8 mouse cellular contexts compared by ENCODE assay signal in the genomic region with DNA sequence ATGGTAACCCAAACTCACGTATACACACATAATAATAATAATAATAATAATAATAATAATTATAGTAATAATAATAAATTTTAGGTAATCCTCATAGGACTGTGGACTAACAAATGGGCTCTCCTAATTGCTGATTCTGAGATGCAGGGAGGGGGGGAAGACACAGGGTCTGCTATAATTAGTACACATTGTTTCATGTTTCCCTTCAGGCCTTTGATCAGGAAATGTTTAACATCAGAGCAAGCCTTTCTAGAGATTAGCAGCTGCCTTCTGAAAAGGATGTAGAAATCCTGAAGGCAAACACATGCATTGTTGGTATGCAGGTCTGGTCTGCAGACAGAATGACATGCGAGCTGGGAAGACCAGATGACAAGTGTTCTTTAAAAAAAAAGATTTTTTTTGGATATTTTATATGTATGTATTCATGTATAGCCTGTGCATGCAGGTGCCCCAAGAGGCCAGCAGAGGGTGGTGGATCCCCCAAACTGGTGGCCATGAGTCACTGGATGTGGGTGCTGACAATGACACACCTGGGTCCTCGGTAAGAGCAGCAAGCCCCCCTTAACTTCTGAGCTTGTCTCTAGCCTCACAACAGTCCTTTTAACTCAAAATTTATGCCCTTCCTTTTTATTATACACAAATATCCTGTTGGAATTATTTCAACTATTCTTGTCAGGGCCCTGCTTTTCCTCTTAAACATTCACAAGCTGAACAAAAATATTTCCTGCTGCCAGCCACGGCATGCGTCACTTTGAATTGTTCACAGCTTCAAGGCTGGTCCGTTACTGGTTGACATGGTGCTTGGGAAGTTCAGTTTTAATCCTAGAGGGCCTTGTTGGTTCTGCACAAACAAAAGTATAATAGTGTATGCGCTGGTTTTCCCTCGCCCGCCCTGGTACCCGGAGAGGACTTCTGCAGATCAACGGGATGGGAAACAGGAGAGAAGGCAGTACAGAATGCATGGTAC.
DNase-seq lines count a peak whose midpoint lies in the region; ATAC-seq and TF ChIP-seq lines count a peak whose summit lies in the region.

No protein-coding gene starts in this region.

- peak; percentile 40; the same call in 1 of the 2 replicates for ATAC-seq in heart, embryonic 15.5 days (replicated peaks; ENCODE audit: insufficient number of reproducible peaks, insufficient read depth, low FRiP score, low read depth)
- ATAC-seq in intestine, embryonic 14.5 days (replicated peaks; ENCODE audit: low FRiP score, low TSS enrichment, low read depth), result no peak; the same call in 1 of the 2 replicates
- ATAC-seq in frontal cortex, adult (ENCODE audit: low TSS enrichment), result no peak

- H3K4me3 ChIP-seq in heart, embryonic 15.5 days, result no peak overlapping the region
- H3K4me3 ChIP-seq in MEL (ENCODE audit: control insufficient read depth in 1 of 2, insufficient read depth in 1 of 2, low read depth in 2 of 2, low read length in 2 of 2), result no peak overlapping the region
- no peak overlapping the region for H3K4me3 ChIP-seq in intestine, embryonic 14.5 days (ENCODE audit: low read depth, low read length)

- H3K79me2 ChIP-seq in MEL (ENCODE audit: control insufficient read depth, insufficient read depth, low read length, poor library complexity), result no peaks in the 10 kb centered on the region

- TF ChIP-seq RAD21 in MEL (IDR thresholded peaks at IDR 0.05; ENCODE audit: low read depth, low read length), result peak; percentile 9

- DNase-seq in heart, postnatal 4 days, result no peak
- no peak for DNase-seq in MEL (ENCODE audit: low read depth, low spot score)
- DNase-seq in intestine, embryonic 14.5 days (ENCODE audit: low spot score), result no peak
- peak; percentile 40 to 74 for DNase-seq in lung, postnatal 4 days
- no peak for DNase-seq in urinary bladder, postnatal 14 days (ENCODE audit: low spot score)
- DNase-seq in layer of hippocampus, adult 11-12 months (ENCODE audit: low spot score), result no peak

- no peaks in the 10 kb centered on the region for H3K9me3 ChIP-seq in heart, embryonic 15.5 days (replicated peaks)
- H3K9me3 ChIP-seq in MEL (replicated peaks; ENCODE audit: insufficient read depth, low read length), result no peaks in the 10 kb centered on the region
- no peaks in the 10 kb centered on the region for H3K9me3 ChIP-seq in intestine, embryonic 14.5 days (ENCODE audit: control insufficient read depth, low read length)

- peak in 2 of 3 experiments; percentile 33 to 45; a peak in 4 of 6 replicates for TF ChIP-seq CTCF in MEL (IDR thresholded peaks at IDR 0.05 in 2 of 3, conservative IDR thresholded peaks at IDR 0.05 in 1 of 3; ENCODE audit: control insufficient read depth in 1 of 3, insufficient read depth in 1 of 3, low read depth in 2 of 3, low read length in 3 of 3, poor library complexity in 1 of 3, severe bottlenecking in 1 of 3)

- H3K4me2 ChIP-seq in heart, embryonic 15.5 days, result no peak overlapping the region
- no peak overlapping the region for H3K4me2 ChIP-seq in intestine, embryonic 14.5 days (ENCODE audit: low read length)

- 57% methylated on average over 11 of the region's 11 CpGs for WGBS in heart, embryonic 15.5 days
- WGBS in intestine, embryonic 14.5 days, result 61% methylated on average over 11 of the region's 11 CpGs

- H3K27me3 ChIP-seq in heart, embryonic 15.5 days, result no peaks in the 10 kb centered on the region
- H3K27me3 ChIP-seq in MEL (ENCODE audit: control insufficient read depth in 1 of 2, insufficient read depth in 2 of 2, low read length in 2 of 2), result peaks cover 0 to 1% of the 10 kb centered on the region in 2 experiments; a peak in 3 of 4 replicates
- no peaks in the 10 kb centered on the region for H3K27me3 ChIP-seq in intestine, embryonic 14.5 days (replicated peaks; ENCODE audit: control insufficient read depth, insufficient read depth, low read length)

- peak overlapping the region; percentile 72 for H3K27ac ChIP-seq in heart, embryonic 15.5 days
- no peak overlapping the region for H3K27ac ChIP-seq in MEL (ENCODE audit: control insufficient read depth, low read depth, low read length)
- peak overlapping the region; percentile 30; the same call in 1 of the 2 replicates for H3K27ac ChIP-seq in intestine, embryonic 14.5 days (ENCODE audit: low read depth)

- TF ChIP-seq EP300 in MEL (IDR thresholded peaks at IDR 0.05; ENCODE audit: low read depth in 1 of 2, low read length in 2 of 2), result no peak

- H3K9ac ChIP-seq in heart, embryonic 15.5 days, result no peak overlapping the region
- H3K9ac ChIP-seq in MEL (ENCODE audit: control insufficient read depth, low read depth, low read length, poor library complexity, severe bottlenecking), result no peak overlapping the region
- H3K9ac ChIP-seq in intestine, embryonic 14.5 days (ENCODE audit: low read length), result no peak overlapping the region

- TF ChIP-seq POLR2A in MEL (IDR thresholded peaks at IDR 0.05; ENCODE audit: control insufficient read depth in 1 of 2, insufficient read depth in 1 of 2, low read depth in 1 of 2, low read length in 2 of 2, poor library complexity in 1 of 2), result no peak

- H3K36me3 ChIP-seq in heart, embryonic 15.5 days, result no peaks in the 10 kb centered on the region
- H3K36me3 ChIP-seq in MEL (ENCODE audit: control insufficient read depth in 1 of 2, insufficient read depth in 2 of 2, low read length in 2 of 2), result no peaks in the 10 kb centered on the region
- no peaks in the 10 kb centered on the region for H3K36me3 ChIP-seq in intestine, embryonic 14.5 days (ENCODE audit: control insufficient read depth, insufficient read depth, low read length)

- peaks cover 26% of the 10 kb centered on the region for H3K4me1 ChIP-seq in heart, embryonic 15.5 days (replicated peaks)
- no peaks in the 10 kb centered on the region for H3K4me1 ChIP-seq in MEL (ENCODE audit: control insufficient read depth in 1 of 2, insufficient read depth in 2 of 2, low read length in 2 of 2)
- H3K4me1 ChIP-seq in intestine, embryonic 14.5 days (replicated peaks; ENCODE audit: control insufficient read depth, insufficient read depth, low read length), result no peaks in the 10 kb centered on the region

TF ChIP-seq in MEL, 35 proteins besides CTCF, POLR2A, EP300 and RAD21:
- TF ChIP-seq SMC3 (IDR thresholded peaks at IDR 0.05; ENCODE audit: low read depth, low read length) (peak; percentile 56), MYB (IDR thresholded peaks at IDR 0.05; ENCODE audit: low read depth, low read length) (no peak)

Comparison
In these comparisons a context has a peak if more than half of its experiments do, and no peak if none do; other contexts are left out.
1. DNase-seq: peak in lung, postnatal 4 days (2 of 2); none in heart, postnatal 4 days (single experiment), MEL (single experiment), intestine, embryonic 14.5 days (single experiment), urinary bladder, postnatal 14 days (single experiment) and layer of hippocampus, adult 11-12 months (single experiment).